Mouse (Mus musculus): ENCODE results near the gene Fam167b. TPM values are rescaled to one million over a fixed set of nuclear protein-coding genes. Genes with fewer than 3 reads are reported as not detected.
A peak's percentile ranks its signal among the peaks of the same experiment; 100 is the strongest.

The Fam167b gene
- polyA plus RNA-seq (2017; shearing (Covaris generic)): 1 to 10 TPM; 1.3 to 1.6 TPM

DNA sequence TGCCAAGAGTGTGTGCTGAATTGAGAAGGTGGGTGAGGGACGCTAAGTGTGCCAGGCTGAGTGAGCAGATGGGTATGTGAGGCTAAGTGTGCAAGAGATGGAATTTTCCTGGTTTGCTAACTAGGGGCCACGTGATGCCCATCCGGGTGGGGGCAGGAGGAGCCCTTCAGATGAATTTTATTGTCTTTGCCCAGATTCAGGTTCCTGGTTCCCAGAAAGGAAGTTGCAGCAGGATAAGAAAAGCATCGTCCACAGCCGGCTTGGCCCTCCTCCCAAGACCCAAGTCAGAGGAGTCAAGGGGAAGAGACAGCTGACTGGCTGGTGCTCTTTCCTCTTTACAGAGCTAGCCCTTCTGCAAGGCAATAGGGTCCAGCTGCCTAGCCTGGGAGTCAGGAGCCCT is at the start of gene Fam167b:
Gene Fam167b (minus strand): TSS at position 84 of the 400 bp plus-strand sequence.
- ATAC-seq: no peak

DNA sequence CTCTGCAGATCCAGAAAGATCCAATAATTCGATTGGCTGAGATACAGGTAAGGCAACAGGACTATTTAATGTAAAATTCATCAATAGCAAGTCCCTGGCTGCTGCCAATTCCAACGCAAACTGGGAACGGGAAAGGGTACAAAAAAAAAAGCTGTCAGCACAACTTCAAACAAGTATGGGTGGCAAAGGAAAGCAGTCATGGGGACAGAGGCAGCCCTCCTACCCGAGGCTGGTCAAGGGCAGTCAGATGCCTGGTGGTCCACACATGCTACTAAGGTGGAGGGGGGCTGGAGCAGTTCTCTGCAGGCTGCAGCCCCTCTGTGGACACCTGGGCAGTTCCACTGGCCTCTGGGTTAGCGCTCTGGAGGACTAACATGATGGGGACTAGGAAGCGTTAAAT is 47.7 kb upstream of the Fam167b start:
- no peak for ATAC-seq

DNA sequence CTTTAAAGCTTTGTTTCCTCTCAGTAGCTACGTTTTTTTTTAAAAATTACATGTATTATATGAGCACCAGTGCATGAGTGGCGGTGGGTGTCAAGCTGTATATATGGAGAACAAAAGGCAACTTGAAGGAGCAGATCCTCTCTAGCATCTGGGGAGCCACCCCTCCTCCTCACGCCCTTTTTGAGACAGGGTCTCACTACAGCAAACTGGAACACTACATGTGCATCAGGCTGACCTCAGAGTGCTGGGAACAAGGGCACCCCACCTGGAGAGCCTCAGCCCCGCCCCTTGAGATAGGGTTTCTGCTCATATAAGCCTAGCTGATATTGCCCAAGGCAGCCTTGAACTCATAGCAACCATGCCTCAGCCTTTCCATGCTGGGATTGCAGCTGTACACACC is 47.1 kb upstream of the Fam167b start:
- ATAC-seq: no peak

DNA sequence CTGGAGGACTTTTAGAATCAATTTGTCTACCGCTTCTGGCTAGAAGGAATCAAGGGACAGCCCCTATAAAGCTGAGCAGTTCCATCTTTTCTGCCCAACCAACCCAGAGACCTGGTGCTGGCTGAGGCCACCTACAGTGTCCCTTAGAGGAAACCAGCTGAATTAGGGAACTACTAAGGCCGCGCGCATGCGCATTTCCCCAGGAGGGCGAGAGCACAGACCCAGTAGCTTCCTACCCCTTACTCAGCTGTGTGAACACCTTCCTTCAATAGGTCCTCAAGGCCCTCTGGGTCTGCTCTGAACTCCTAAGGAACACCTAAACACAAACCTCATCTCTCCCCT is 46.7 kb upstream of the Fam167b start:
- no peak for ATAC-seq

DNA sequence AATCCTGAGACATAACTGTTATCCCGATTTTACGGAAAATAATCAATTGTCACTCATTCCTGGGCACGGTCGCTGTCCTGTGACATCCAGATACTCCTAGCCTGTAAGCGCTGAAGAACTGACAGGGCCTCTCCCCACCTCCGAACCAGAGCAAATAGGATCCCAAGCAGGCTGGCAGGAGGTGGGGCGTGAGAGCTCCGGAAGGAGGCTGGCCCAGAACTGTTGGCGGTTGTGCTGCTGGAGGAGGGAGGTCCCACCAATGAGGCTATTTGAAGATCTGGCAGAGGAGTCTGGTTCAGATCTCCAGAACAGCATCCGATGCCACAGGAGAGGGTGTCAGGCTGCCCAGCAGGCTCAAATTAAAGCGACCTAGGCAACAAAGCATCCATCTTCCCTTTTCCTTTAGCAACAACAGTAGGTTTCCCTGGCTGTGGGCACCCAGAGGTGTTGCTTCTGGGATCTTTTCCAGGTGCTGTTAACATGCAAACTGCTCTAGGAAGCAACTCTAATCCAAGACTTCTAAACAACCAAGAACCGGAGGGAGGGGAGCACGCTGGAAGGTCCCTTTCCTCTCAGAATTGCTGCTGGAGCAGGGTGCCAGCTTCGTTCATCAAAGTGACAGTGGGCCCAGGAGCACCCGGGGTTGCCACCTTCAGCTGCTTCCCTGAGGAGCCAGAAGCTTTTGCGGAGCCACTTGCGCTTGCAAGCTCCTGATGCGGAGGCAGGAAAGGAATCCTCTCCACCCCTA is 46.1 kb upstream of the Fam167b start:
- peak; percentile 97 for ATAC-seq

DNA sequence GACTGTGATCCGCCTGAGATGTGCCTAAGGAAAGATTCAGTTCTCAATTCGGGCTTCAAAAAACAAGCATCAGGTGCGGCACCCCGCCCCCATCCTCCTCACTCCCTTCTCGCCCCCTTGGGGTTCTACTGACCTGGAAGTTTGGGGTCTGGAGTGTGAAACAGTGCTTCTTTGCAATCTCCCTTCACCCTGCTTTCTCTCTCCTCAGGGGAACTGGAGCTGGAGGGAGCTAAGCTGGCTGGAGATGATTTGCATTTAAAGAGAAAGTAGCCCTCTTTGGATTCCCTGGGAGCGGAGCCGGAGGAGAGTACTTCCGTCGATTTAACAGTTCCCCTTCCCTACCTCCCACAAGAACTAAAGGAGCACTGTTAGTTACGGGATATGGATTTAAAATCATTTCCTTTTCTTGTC is 45.3 kb upstream of the Fam167b start, which contains the start of gene Ccdc28b:
Gene Ccdc28b (minus strand): TSS at position 267 of the 411 bp plus-strand sequence.
- ATAC-seq: no peak

DNA sequence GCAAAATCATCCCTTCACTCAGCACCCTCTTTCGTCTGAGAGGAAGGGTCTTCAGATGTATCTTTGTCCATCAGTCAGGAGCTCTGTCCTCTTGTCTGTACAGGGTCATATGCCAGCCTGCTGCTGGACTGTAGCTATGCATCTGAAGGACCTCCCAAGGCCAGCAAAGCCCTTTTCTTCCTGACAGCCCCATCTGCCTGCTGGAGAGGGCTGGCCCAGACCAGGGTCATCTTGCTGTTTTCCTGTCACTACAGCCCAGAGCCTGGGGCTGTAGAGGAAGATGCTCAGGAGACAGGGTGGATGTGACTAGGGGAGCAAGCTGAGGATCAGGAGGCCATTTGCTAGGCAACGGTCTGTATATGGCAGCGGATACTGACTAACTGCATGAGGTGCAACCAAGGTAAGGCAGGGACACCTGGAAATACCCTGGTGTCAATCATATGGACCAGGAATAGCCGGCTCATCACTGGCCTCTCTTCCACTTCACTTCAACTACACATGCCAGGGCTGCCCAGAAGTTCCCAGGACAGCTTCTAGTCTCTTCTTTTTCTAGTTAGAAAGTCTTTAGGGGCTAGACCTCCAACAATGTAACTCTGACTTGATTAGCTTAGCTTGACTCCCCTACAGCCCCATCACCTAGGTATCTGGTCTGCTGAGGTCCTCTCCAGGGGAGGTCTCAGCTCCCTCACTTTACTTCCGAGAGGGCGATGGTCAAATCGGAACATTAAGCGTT is 44.6 kb upstream of the Fam167b start:
- no peak for ATAC-seq

DNA sequence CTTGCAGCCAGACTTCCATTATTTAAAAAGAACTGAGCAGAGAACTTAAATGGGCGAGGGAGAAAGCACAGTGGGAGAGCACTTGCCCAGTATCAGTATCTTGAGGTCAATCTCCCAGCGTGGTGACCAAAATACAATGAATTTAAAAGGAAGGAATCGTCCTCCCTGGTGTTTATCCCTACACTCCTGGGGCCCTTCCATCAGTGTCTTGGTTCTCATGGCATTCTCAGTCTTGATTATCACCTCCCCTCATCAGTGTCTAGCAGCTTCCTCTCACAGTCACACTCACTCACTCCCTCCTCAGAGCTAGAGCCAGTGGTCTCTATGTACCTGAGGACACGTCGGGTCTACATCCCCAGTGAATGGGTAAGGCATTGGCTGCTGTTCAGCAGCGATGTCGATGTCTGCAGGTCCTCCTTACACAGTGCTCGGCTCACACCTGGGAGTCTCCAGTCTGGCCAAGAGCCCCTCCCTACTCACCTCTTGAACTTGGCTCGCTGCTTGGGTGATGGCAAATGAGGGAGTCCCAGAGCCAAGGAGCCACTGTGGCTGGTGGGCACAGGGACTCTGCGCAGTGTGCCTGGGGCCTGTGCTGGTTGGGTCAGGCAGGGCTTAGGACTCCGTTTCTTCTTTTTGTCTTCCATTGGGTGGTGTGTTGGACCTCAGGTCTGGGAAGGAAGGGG is 43.9 kb upstream of the Fam167b start:
- ATAC-seq: no peak

DNA sequence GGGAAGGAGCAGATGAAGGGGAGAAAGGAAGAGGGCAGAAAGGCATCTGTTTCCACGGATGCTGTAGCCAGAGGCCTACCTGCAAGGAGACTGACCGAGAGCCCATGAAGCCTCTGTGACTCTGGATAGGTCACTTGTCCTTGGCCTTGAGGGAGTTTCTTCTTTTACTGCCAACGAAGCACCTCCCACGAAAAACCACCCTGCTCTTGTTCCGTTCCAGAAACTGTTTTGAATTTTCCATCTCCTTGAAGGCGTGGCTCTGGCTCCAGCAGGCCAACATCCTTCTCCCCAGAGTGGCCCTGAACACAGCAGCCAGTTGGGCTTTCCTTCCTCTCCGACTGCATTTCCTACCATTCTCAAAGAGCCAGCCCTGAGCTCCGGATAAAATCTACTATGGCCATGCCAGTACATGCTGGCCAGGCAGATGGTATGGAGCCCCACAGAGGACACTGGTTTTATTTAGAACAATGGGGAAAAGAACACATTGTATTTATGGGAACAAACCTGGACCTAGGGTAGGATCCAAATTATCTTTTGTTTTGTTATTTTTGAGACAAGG is 43.0 kb upstream of the Fam167b start:
- no peak for ATAC-seq

DNA sequence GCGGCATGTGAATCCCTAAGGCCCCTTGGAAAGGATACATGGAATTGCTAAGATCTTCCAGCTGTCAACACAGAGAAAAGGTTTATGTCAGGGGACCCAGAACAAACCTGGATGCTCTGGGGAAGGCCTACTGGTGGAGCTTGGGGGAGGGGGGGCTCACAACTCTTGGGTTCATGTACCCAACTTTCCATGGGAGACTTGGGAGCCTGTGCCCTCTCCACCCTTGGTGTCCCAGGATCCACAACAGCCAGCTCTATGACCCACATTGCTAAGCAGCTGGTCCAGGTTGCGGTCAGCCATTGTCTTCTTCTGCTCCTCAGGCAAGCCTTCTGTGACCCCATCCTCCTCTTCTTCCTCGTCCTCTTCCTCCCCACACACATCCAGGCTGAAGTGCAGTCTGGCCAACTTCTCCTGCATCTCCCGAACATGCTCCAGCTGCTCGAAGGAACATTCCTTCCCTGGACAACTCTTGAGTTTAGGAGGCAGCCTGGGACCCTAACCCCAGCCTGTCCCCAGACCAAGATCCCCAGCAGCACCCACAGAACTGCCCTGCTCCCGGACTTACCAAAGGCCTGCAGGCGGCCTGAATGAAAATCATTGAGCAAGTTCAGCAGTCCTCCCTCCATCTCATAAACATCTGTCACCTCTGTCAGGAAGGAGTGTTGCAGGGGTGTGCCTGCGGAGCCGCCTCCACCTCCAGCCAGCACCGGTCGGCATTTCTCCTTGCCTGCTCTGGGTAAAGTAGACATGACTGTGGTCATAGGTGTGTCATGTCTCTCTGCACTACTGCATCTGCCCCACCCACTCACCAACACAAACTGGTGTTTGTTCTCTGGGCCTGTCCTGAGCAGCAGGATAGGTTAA is 42.3 kb upstream of the Fam167b start:
- ATAC-seq: no peak

DNA sequence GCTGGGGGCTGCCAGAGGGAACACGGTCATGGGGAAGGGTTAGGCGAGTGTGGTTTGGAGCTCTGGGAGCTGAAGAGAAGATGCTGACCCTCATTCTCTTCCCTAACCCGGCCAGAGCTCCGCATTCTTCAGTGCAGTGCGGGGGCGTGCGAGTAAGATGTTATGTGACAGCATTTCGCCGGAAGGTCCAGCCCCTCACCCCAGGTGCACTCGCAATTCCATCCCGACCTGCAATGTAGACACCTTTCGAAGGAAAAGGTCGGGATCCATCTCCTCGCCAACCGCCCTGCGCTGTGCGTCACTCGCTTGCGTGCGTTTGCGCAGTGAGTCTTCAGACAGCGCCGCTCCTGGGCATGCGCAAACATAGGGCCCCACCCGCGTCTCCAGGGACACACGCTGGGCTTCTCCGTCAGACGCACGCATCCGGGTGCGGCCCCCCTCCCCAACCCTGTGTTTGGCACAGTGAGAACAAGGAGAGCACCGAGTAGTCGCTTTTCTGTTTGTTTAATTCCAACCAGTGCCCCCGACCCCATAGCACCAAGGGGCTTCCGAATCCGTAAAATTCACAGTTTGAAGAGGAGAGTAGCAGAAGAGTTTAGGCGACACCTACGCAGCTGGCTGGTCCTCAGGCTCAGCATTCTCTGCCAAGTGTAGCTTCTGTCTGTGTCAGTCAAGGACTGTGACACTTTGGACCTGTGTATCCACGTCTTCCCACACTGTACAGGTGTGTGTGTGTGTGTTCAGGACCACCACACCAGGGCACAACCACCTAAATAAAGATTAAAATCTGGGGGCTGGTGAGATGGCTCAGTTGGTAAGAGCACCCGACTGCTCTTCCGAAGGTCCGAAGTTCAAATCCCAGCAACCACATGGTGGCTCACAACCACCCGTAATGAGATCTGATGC is 40.7 kb upstream of the Fam167b start, which contains the start of gene Iqcc:
Gene Iqcc (minus strand): TSS at position 314 of the 906 bp plus-strand sequence.
- ATAC-seq: peak; percentile 83

DNA sequence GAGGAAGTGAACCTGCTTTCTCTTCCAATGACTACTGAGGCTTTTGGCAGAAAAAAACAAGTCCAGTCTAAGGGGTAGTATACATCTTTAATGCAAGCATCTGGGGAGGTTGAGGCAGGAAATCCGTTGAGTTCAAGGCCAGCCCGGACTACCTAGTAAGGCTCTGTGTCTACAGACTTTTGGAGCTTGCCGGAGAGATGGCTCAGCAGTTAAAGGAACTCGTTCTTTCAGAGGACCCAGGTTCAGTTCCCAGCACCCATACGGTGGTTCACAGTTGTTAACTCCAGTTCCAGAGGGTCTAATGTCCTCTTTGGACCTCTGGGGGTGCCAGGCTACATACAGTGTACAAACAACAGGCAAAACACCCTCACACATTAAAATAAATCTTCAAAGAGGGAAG is 39.7 kb upstream of the Fam167b start:
- no peak for ATAC-seq

DNA sequence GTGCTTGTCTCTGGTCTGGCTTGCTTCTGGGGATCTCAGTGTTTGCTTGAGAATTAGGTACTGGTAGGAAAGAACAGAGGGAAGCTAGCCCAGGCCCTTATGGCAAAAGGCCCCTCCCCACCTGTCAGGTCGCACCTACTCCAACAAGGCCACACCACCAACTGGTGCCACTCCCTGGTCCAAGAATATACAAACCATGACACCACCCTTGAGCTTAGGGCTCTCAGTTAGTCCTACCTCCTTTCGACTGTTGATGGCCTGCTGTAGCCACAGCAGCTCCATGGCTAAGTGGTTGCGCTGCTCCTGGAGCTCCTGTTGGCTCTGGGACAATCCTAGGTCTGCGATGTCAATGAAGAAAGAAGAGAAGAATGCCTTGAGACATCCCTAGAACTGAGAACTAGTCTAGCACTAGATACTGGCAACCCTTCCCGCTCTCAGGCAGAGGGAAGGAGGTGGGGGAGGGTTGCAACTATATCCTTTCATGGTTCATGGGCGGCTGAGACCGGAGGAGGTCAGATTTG is 38.8 kb upstream of the Fam167b start:
- no peak for ATAC-seq

DNA sequence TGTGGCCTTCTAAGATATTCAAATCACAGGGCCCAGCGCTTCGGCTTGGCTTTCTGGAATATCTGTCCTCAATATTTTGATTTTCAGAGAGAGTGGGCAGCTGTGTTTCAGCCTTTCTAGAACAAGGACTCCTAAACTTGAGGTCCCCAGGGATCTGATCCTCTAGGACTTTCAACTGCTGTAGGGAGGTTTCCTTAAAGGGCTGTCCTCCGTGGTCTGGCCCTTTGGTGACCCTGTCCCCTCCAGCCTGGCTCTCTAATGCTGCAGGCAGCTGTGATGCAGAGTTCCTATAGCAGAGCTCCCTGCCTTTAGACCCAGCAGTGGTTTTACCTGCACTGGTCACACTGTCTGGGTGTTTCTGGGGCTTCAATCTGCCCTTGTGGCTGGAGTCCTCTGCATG is 38.3 kb upstream of the Fam167b start:
- no peak for ATAC-seq

DNA sequence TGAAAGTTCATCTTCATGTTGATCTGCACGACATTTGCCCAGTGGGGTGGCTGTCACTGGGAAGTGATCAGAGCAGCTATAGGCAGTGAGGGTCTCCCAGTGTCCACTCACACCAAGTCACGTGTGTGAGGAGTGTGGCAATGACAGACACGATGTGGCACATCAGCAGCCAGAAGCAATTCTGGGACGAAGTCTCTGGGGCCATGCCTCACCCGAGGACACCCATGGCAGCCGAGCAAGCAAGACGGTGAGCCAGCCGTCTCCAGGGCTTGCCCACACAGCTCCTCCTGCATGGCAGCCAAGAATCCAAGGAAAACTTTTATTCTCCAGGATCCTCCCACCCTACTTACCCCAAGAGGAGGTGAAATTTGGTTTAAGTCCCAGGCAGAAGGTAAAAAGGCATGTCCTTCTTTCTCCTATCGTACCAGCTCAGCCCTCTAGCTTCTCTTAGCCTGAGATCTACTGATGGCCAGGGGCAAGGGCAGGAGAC is 37.5 kb upstream of the Fam167b start:
- no peak for ATAC-seq

DNA sequence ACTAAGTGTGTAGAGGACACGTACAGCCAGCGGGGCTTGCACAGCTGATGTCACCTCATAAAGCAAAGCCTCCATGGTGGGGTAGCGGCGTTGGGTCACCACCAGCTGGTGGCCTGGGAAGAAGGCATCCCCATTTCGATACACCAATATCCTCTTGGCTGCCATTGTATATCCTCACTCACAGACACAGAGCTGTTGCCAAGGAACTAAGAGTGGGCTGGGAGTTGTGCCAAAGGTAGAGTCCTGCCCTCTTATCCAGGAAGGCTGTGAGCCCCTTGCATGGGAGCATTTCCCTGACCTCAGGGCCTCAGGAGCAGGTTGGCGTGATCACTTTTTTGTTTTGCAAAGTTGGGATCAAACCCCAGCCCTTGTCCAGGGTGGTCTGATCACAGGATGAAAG is 35.7 kb upstream of the Fam167b start, which contains the start of gene Dcdc2b:
Gene Dcdc2b (minus strand): TSS at position 165 of the 400 bp plus-strand sequence.
- no peak for ATAC-seq

DNA sequence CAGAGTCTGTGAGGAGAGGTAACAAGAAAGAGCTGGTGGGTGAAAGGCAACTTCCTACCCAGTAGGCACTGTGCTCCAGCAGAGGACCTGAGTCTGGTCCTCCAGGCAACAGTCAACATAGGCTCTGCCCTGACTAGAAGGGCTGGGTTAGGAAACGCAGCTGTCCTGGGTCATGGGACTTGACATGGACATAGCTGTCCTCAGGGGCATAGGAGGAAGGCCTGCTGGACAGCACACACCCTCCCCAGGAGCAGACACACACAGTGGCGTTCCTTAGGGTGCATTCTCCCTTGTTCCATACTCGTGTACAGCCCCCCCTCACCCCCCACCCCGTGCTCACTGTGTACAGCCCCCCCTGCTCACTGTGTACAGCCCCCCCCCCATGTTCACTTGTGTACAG is 32.1 kb upstream of the Fam167b start:
- no peak for ATAC-seq

DNA sequence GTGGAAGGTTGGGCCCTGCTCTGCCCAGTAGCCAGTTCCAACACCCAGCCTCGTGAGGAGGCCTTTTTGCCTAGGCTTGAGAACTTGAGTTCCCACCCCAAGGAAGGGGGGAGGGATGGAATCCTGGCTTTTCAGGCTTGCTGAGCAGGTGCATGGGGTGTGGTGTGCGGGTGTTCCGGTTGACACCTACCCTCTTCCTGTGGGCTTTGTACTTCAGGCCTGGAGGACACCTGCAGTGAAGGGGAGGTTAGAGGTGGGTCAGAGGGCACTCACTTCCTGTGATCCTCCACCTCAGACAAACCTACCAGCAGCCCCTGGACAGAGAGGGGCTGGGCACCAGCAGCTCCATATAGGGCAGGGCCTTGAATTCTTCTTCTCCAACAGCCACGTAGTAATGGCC is 31.7 kb upstream of the Fam167b start:
- peak; percentile 56 for ATAC-seq

DNA sequence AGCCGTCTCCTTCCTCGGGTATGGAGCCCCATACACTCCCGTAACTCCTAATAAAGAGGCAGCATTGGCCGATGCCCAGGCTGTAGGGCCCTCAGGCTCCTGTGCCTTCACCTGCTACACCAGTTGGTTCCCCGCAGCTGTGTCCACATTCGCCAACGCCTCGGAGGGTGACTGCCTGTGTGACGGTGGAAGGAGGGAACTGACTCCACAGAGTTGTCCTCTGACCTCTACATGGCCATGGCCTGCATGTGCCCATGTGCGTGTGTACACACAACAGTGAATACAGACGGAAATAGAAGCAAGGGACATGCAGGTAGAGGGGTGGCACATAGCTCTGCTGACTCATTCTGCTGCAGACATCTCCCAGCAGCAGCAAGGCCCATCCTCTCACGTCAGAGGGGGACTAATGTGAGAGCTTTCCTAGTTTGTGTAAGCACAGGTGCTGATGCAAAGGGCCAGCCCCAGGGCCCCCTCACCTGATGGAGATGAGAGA is 30.8 kb upstream of the Fam167b start:
- ATAC-seq: no peak

DNA sequence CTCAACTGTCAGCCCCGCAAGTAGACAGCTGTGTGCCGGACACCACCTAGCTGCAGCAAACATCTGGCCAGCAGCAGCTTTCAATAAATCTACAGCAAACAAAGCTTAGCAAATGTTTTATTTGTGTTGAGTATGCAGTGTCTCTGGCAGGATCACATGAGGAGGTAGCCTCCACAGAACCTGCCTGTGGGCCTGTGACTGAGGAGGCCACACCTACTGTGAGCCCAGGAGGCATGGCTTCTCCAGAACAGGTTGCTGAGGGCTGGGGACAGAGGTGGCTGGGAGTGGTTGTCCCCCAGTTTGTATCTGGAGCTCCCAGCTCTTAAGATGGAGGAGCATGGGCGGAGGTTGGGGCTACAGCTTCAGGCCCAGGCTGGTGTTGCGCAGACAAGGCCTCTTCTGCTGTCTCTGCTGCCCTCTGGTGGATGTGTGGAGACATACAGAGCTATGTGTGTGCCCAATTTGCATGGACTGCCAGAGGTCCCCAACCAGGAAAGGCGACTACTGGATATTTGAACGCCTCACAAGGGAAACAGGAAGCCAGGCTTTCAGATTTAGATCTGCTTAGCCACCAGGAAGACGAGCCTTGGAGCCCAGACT is 30.2 kb upstream of the Fam167b start:
- peak; percentile 84 for ATAC-seq

All from activated CD4-positive, CD25-positive, alpha-beta regulatory T cell, adult 4 months (primary cell).